Mouse (Mus musculus) hindbrain, postnatal 0 days (tissue): ENCODE results near the gene Lrmda. TPM values are rescaled to one million over a fixed set of nuclear protein-coding genes. Genes with fewer than 3 reads are reported as not detected.
A peak's percentile ranks its signal among the peaks of the same experiment; 100 is the strongest.

Experiments used
- ATAC-seq: fragments of 200-750 bp; cut with Nextera tagmentation; 2 replicates; pipeline ENCODE4 v1.8.0; 2017; ENCODE audit warnings: mild to moderate bottlenecking, moderate TSS enrichment, moderate library complexity
- DNase-seq: peaks from one replicate; pipeline ENCODE4 v3.0.0-alpha.2; 2015; ENCODE audit warnings: low spot score
- H3K27ac ChIP-seq: fragments of 300-500 bp; sonication (generic); 2 replicates; pipeline ENCODE4 v1.5.1; 2014; ENCODE audit warnings: mild to moderate bottlenecking
- H3K27me3 ChIP-seq: fragments of 300-500 bp; sonication (generic); 2 replicates; pipeline ENCODE4 v1.6.1; 2014; ENCODE audit warnings: low read length, mixed read lengths; ENCODE audit not compliant: insufficient read depth
- H3K36me3 ChIP-seq: fragments of 300-500 bp; sonication (generic); 2 replicates; pipeline ENCODE4 v1.6.1; 2014; ENCODE audit warnings: low read length, mixed read lengths; ENCODE audit not compliant: insufficient read depth
- H3K4me1 ChIP-seq: fragments of 300-500 bp; sonication (generic); 2 replicates; pipeline ENCODE4 v1.6.1; 2014; ENCODE audit warnings: antibody characterized with exemption, low read length, mixed read lengths; ENCODE audit not compliant: insufficient read depth
- H3K4me2 ChIP-seq: fragments of 300-500 bp; sonication (generic); 2 replicates; pipeline ENCODE4 v1.6.1; 2014; ENCODE audit warnings: low read depth, mild to moderate bottlenecking, low read length, moderate library complexity, mixed read lengths
- H3K4me3 ChIP-seq: fragments of 300-500 bp; sonication (generic); 2 replicates; pipeline ENCODE4 v1.5.1; 2014; ENCODE audit warnings: low read length
- H3K9ac ChIP-seq: fragments of 300-500 bp; sonication (generic); replicated peaks from 2 replicates; pipeline ENCODE4 v1.6.1; 2014; ENCODE audit warnings: mild to moderate bottlenecking, low read length, moderate library complexity, mixed read lengths
- H3K9me3 ChIP-seq: fragments of 300-500 bp; sonication (generic); 2 replicates; pipeline ENCODE4 v1.6.1; 2016; ENCODE audit warnings: low read length, mixed read lengths
- CTCF ChIP-seq: IDR thresholded peaks from 2 replicates; pipeline ENCODE4 v1.5.1; 2016; ENCODE audit warnings: antibody characterized with exemption, control low read depth, low read depth
- WGBS: fragments of 180-500 bp; shearing (Covaris S2); extraction: QIAGEN DNeasy Blood & Tissue Kit; methylation state at CpG from one replicate; pipeline ENCODE4 v1.1.7; 2014; 5-methylcytosine and 5-hydroxymethylcytosine counted together
- polyA plus RNA-seq: library from polyadenylated mRNA; unstranded; fragments of >200 nt; fragmentation: Nextera tagmentation; extraction: Ambion mirVana; gene quantifications from 2 replicates; pipeline ENCODE4 v1.2.1, GENCODE M21; 2015
- total RNA-seq: library from RNA; depleted of rRNA; stranded (reverse); fragments of >200 nt; gene quantifications from 2 replicates; pipeline ENCODE4 v1.2.3, GENCODE M21; 2014

Gene Lrmda
- total and polyA plus RNA-seq, 2 experiments from 2014 or later, result 0.21 to 0.53 TPM

DNA sequence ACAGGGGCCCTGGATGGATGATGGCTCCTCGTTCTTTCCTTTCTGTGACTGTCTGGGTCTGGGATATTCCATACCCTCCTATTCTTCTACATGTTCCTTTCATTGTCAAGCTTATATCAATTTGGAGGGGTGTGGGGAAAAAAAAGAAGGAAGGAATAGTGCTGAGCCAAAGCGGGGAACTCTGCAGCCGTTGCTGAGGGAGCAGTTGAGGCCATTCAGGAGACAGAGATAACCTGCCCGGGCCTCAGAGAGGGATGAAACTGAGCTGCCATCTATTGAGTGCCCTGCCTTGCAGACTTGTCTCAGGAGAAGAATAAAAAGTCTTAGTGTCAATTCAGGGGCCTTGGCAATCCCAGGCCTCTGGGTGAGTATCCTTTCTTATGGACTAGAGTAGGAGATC, 260.1 kb downstream of the Lrmda start:
- Histone ChIP-seq H3K9me3 (no peaks in the 10 kb centered on the region), H3K4me1 (no peaks in the 10 kb centered on the region), H3K36me3 (no peaks in the 10 kb centered on the region), H3K27me3 (no peaks in the 10 kb centered on the region), H3K4me2 (no peak overlapping the region), H3K27ac (no peak overlapping the region), H3K4me3 (no peak overlapping the region), H3K9ac (no peak overlapping the region)
- 94% methylated on average over 4 of the region's 4 CpGs for WGBS
- ATAC-seq, result no peak
- no peak for DNase-seq
- TF ChIP-seq CTCF, result no peak

DNA sequence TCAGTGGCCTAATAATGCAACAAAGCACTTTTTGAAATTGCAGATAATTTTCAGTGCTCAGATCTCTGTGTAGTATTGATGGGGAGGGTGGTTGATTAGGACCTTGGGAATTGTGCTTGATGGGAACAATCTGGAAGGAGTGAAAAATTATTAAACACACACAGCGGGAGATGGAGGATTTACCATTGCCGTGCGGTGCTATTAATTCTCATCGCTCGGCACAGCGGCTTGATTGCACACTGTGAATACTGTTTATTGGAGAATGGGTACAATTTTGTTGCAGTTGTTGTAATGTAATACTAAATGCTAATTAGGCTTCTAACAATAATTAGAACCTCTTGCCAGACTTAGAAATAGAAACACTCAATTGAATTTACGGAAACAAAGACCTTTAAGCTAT, 262.1 kb downstream of the Lrmda start:
- 61% methylated on average over 7 of the region's 7 CpGs for WGBS

DNA sequence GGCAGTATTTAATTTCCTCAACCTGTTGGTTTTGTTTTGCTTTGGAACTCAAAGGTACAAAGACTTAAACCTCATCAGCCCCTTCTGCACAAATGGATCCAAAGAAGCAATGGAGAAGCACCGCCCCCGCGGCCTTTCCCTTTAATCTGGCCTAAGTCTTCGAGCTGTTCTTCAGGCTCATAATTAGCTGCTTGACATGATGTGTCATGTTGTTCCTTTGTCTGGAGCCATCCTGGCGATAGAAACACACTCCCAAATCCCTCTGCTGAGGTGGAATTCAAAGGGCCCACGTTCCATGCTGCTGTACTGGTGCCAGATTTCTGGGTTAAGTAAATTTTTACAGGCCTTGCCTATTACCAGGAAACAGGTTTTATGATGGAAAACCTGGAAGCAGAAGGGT, 263.3 kb downstream of the Lrmda start:
- no peak overlapping the region for H3K4me3 ChIP-seq
- WGBS, result 36% methylated on average over 6 of the region's 6 CpGs
- H3K4me2 ChIP-seq, result no peak overlapping the region
- H3K27me3 ChIP-seq, result no peaks in the 10 kb centered on the region
- no peaks in the 10 kb centered on the region for H3K9me3 ChIP-seq
- no peak overlapping the region for H3K27ac ChIP-seq
- H3K36me3 ChIP-seq, result no peaks in the 10 kb centered on the region
- H3K9ac ChIP-seq, result no peak overlapping the region
- no peaks in the 10 kb centered on the region for H3K4me1 ChIP-seq
- DNase-seq (peak; percentile 21), ATAC-seq (no peak)
- TF ChIP-seq CTCF, result no peak

More for the DNA sequence above, 262.1 kb downstream of the Lrmda start:
- peak; percentile 33 for DNase-seq
- Histone ChIP-seq H3K9ac (no peak overlapping the region), H3K27ac (no peak overlapping the region), H3K4me2 (no peak overlapping the region), H3K27me3 (no peaks in the 10 kb centered on the region), H3K36me3 (no peaks in the 10 kb centered on the region), H3K9me3 (no peaks in the 10 kb centered on the region), H3K4me1 (no peaks in the 10 kb centered on the region), H3K4me3 (no peak overlapping the region)
- no peak for TF ChIP-seq CTCF
- ATAC-seq, result no peak

DNA sequence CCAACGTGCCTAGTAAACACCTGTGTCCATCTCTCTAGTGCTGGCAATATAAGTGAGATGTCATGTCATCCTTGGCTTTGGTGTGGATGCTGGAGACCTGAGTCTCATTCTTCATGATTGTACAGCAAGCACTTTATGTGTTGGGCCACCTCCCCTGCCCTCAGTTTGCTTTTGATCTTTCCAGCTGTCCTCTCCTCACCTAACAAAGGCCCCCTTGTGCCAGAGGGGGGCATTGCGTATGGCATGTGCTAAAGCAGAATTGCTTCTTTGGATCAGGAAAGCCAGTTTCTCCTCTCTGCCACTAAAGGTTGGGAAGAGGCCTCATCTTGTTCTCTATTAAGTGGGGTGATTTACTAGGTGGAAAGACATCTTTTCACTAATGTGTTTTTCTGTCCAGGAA, 264.2 kb downstream of the Lrmda start:
- 87% methylated on average over 2 of the region's 2 CpGs for WGBS
- H3K4me1 ChIP-seq, result no peaks in the 10 kb centered on the region

DNA sequence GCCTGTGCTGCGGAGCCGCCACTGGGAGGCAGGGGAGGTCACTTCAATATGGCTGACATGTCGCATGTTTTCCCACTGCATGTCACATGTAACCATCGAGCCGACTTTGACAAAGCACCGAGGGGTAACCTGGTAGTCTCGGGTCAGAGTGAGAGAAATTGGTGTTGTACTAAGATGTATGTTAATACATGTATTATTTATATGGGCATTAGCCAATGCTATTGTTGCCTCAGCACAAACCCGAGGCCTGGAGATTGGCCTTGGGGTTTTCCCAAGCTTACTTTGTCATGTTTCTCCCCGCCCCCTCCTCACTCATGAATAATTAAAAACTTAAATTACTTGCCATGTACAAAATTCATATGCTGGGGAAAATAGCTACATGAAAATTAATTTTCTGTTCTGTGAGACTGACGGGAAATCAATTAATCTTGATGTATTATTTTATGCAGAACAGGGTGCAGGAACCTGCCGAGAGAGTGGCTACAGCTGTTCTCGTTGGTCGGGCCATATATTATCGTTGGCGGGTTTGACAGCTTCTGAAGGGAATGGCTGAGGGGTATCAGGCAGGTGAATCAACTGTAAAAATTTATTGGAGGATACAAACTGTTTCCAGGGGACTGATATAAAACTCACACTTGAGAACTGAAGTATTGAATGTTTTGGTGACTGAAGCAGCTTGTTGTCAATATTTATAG, 265.5 kb downstream of the Lrmda start:
- H3K27ac ChIP-seq, result no peak overlapping the region
- no peaks in the 10 kb centered on the region for H3K4me1 ChIP-seq
- 59% methylated on average over 15 of the region's 15 CpGs for WGBS
- DNase-seq, result peak; percentile 3
- no peaks in the 10 kb centered on the region for H3K9me3 ChIP-seq
- 0 out of 2 replicates have a peak, but pooled peaks have one; percentile 21 for TF ChIP-seq CTCF
- no peak overlapping the region for H3K4me3 ChIP-seq
- no peak overlapping the region for H3K9ac ChIP-seq
- no peak overlapping the region for H3K4me2 ChIP-seq
- no peaks in the 10 kb centered on the region for H3K36me3 ChIP-seq
- no peak for ATAC-seq
- no peaks in the 10 kb centered on the region for H3K27me3 ChIP-seq

More for the DNA sequence above, 264.2 kb downstream of the Lrmda start:
- no peaks in the 10 kb centered on the region for H3K36me3 ChIP-seq
- TF ChIP-seq CTCF, result peak; percentile 43
- no peaks in the 10 kb centered on the region for H3K9me3 ChIP-seq
- no peaks in the 10 kb centered on the region for H3K27me3 ChIP-seq
- no peak overlapping the region for H3K27ac ChIP-seq
- no peak for DNase-seq
- H3K9ac ChIP-seq, result no peak overlapping the region
- no peak overlapping the region for H3K4me2 ChIP-seq
- no peak for ATAC-seq
- no peak overlapping the region for H3K4me3 ChIP-seq

DNA sequence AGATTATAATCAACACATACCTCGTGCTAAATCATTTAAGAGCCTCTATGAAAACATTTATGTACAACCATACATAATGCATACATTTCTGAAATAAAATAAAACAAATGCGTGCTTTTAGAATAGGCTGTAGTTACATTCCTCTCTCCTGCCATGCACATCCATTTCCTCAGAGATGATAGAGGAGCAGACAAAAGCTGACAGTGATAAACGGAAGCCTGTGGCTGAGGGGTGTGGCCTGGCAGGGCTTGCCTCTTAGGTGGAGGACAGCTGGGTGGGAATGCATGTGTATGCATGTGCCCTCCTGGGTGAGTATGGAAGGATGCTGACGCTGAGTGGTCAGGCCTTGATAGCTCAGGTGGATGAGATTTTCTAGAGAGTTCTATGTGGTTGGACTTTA, 266.3 kb downstream of the Lrmda start:
- TF ChIP-seq CTCF, result no peak
- WGBS, result 61% methylated on average over 4 of the region's 4 CpGs
- ATAC-seq, result no peak

DNA sequence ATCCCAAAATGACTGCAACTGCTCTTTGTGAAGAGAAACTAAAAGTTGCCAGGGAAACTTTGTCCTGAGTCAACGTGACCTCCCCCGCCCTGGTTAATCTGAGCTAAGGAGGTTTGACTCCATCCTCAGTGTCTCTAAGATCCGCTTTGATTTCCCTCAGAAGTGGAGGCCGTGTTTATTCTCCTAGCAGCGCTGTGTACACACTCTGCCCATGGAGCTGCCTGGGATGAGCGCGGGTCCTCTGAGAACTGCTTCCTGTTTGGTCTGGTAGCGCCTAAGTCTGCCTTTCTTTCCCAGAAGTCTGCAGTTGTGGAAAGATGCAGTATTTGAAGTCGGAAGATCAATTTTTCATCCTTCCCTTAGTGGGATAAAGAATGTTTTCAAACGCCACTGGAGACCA, 268.7 kb downstream of the Lrmda start:
- H3K4me1 ChIP-seq, result no peaks in the 10 kb centered on the region
- no peak for DNase-seq
- H3K27me3 ChIP-seq, result no peaks in the 10 kb centered on the region
- no peak overlapping the region for H3K4me3 ChIP-seq
- WGBS, result 65% methylated on average over 10 of the region's 10 CpGs
- no peaks in the 10 kb centered on the region for H3K36me3 ChIP-seq
- H3K9ac ChIP-seq, result no peak overlapping the region
- ATAC-seq, result no peak
- TF ChIP-seq CTCF, result no peak
- no peak overlapping the region for H3K4me2 ChIP-seq
- no peaks in the 10 kb centered on the region for H3K9me3 ChIP-seq
- no peak overlapping the region for H3K27ac ChIP-seq

More for the DNA sequence above, 266.3 kb downstream of the Lrmda start:
- H3K36me3 ChIP-seq, result no peaks in the 10 kb centered on the region
- no peaks in the 10 kb centered on the region for H3K9me3 ChIP-seq
- H3K27me3 ChIP-seq, result no peaks in the 10 kb centered on the region
- DNase-seq, result no peak
- no peaks in the 10 kb centered on the region for H3K4me1 ChIP-seq
- H3K9ac ChIP-seq, result no peak overlapping the region
- H3K27ac ChIP-seq, result no peak overlapping the region
- no peak overlapping the region for H3K4me3 ChIP-seq
- H3K4me2 ChIP-seq, result no peak overlapping the region
